Mouse (Mus musculus) forebrain, embryonic 10.5 days (tissue): ENCODE data around the gene Fam163b. TPM values are rescaled to one million over a fixed set of nuclear protein-coding genes. Genes with fewer than 3 reads are reported as not detected.

Experiments used
- DNase-seq: peaks from one replicate; pipeline ENCODE4 v3.0.0-alpha.2; 2017; ENCODE audit warnings: low spot score; ENCODE audit errors: extremely low spot score
- H3K27ac ChIP-seq: fragments of 300-500 bp; sonication (generic); 2 replicates; pipeline ENCODE4 v1.5.1; 2016; ENCODE audit warnings: mild to moderate bottlenecking
- H3K27me3 ChIP-seq: fragments of 300-500 bp; sonication (generic); 2 replicates; pipeline ENCODE4 v1.6.1; 2016; ENCODE audit warnings: mild to moderate bottlenecking; ENCODE audit not compliant: poor library complexity, severe bottlenecking
- H3K36me3 ChIP-seq: fragments of 300-500 bp; sonication (generic); replicated peaks from 2 replicates; pipeline ENCODE4 v1.6.1; 2016; ENCODE audit warnings: mild to moderate bottlenecking, moderate library complexity
- H3K4me1 ChIP-seq: fragments of 300-500 bp; sonication (generic); 2 replicates; pipeline ENCODE4 v1.6.1; 2016
- H3K4me3 ChIP-seq: fragments of 300-500 bp; sonication (generic); 2 replicates; pipeline ENCODE4 v1.5.1; 2016; ENCODE audit warnings: mild to moderate bottlenecking, moderate library complexity
- H3K9me3 ChIP-seq: fragments of 300-500 bp; sonication (generic); 2 replicates; pipeline ENCODE4 v1.6.1; 2016; ENCODE audit warnings: mild to moderate bottlenecking, moderate library complexity
- WGBS: fragments of 180-500 bp; shearing (Covaris S2); methylation state at CpG from one replicate; pipeline ENCODE4 v1.1.7; 2016; 5-methylcytosine and 5-hydroxymethylcytosine counted together
- polyA plus RNA-seq: library from polyadenylated mRNA; unstranded; fragments of >200 nt; fragmentation: Nextera tagmentation; extraction: Ambion mirVana; gene quantifications from 2 replicates; pipeline ENCODE4 v1.2.1, GENCODE M21; 2016

Gene Fam163b
- polyA plus RNA-seq, result 0.05 and 0.16 TPM in 2 replicates

- DNase-seq, result peak; percentile 35
- H3K27ac ChIP-seq, result no peak within 1 kb of the TSS
- H3K36me3 ChIP-seq, result no peaks in the 10 kb centered on the region
Observed at GRCm38 (mm10) chr2:27141950-27142693, at the start of gene Fam163b. Gene Fam163b (minus strand): TSS chr2:27142491.

GRCm38 (mm10) chr2:27189994-27190393 is 47.7 kb upstream of the Fam163b start:
- no peaks in the 10 kb centered on the region for H3K27me3 ChIP-seq
- no peak for DNase-seq
- no peak overlapping the region for H3K27ac ChIP-seq
- H3K9me3 ChIP-seq, result no peaks in the 10 kb centered on the region
- 69% methylated on average over 4 of the region's 4 CpGs for WGBS
- peaks cover 9% of the 10 kb centered on the region; the same call in 1 of the 2 replicates for H3K4me1 ChIP-seq
- H3K36me3 ChIP-seq, result no peaks in the 10 kb centered on the region
- no peak overlapping the region for H3K4me3 ChIP-seq

More at GRCm38 (mm10) chr2:27141950-27142693, at the start of gene Fam163b:
- H3K4me3 ChIP-seq, result peak within 1 kb of the TSS; percentile 54
- no peaks in the 10 kb centered on the region for H3K9me3 ChIP-seq
- 2% methylated on average over 62 of the region's 62 CpGs for WGBS
- peaks cover 11% of the 10 kb centered on the region for H3K4me1 ChIP-seq
- H3K27me3 ChIP-seq, result peaks cover 51% of the 10 kb centered on the region

GRCm38 (mm10) chr2:27187531-27187930 is 45.2 kb upstream of the Fam163b start:
- whole genome bisulfite sequencing, result 87% methylated on average over 6 of the region's 6 CpGs
- H3K4me1 ChIP-seq, result peaks cover 9% of the 10 kb centered on the region; the same call in 1 of the 2 replicates
- no peaks in the 10 kb centered on the region for H3K27me3 ChIP-seq
- H3K27ac ChIP-seq, result no peak overlapping the region
- H3K9me3 ChIP-seq, result no peaks in the 10 kb centered on the region
- no peaks in the 10 kb centered on the region for H3K36me3 ChIP-seq
- no peak for DNase-seq
- H3K4me3 ChIP-seq, result no peak overlapping the region

GRCm38 (mm10) chr2:27183734-27184133 is 41.4 kb upstream of the Fam163b start:
- Histone ChIP-seq H3K4me3 (no peak overlapping the region), H3K9me3 (no peaks in the 10 kb centered on the region), H3K27me3 (no peaks in the 10 kb centered on the region), H3K36me3 (no peaks in the 10 kb centered on the region), H3K27ac (no peak overlapping the region), H3K4me1 (0 out of 2 replicates have a peak, but pooled peaks cover 4% of the 10 kb centered on the region)
- no peak for DNase-seq
- WGBS, result 85% methylated on average over 12 of the region's 12 CpGs

GRCm38 (mm10) chr2:27181907-27182306 is 39.6 kb upstream of the Fam163b start:
- 80% methylated on average over 4 of the region's 4 CpGs for WGBS
- no peak for DNase-seq
- no peak overlapping the region for H3K4me3 ChIP-seq
- no peak overlapping the region for H3K27ac ChIP-seq
- no peaks in the 10 kb centered on the region for H3K36me3 ChIP-seq
- H3K9me3 ChIP-seq, result no peaks in the 10 kb centered on the region
- 0 out of 2 replicates have a peak, but pooled peaks cover 4% of the 10 kb centered on the region for H3K4me1 ChIP-seq
- no peaks in the 10 kb centered on the region for H3K27me3 ChIP-seq

GRCm38 (mm10) chr2:27179101-27179500 is 36.8 kb upstream of the Fam163b start:
- Histone ChIP-seq H3K4me1 (0 out of 2 replicates have a peak, but pooled peaks cover 4% of the 10 kb centered on the region), H3K36me3 (no peaks in the 10 kb centered on the region), H3K27ac (no peak overlapping the region), H3K4me3 (no peak overlapping the region), H3K9me3 (no peaks in the 10 kb centered on the region), H3K27me3 (no peaks in the 10 kb centered on the region)
- no peak for DNase-seq
- 87% methylated on average over 8 of the region's 8 CpGs for WGBS

- no peak overlapping the region for H3K27ac ChIP-seq
- 84% methylated on average over 10 of the region's 10 CpGs for WGBS
- DNase-seq, result no peak
Observed at GRCm38 (mm10) chr2:27175696-27176267, 33.5 kb upstream of the Fam163b start.

GRCm38 (mm10) chr2:27174242-27174641 is 32.0 kb upstream of the Fam163b start:
- Histone ChIP-seq H3K4me1 (0 out of 2 replicates have a peak, but pooled peaks cover 4% of the 10 kb centered on the region), H3K27me3 (no peaks in the 10 kb centered on the region), H3K36me3 (no peaks in the 10 kb centered on the region), H3K9me3 (no peaks in the 10 kb centered on the region), H3K27ac (no peak overlapping the region), H3K4me3 (no peak overlapping the region)
- no peak for DNase-seq
- 76% methylated on average over 2 of the region's 2 CpGs for WGBS

More at GRCm38 (mm10) chr2:27175696-27176267, 33.5 kb upstream of the Fam163b start:
- H3K9me3 ChIP-seq, result no peaks in the 10 kb centered on the region
- no peaks in the 10 kb centered on the region for H3K36me3 ChIP-seq
- no peaks in the 10 kb centered on the region for H3K27me3 ChIP-seq
- H3K4me3 ChIP-seq, result no peak overlapping the region
- H3K4me1 ChIP-seq, result 0 out of 2 replicates have a peak, but pooled peaks cover 4% of the 10 kb centered on the region

GRCm38 (mm10) chr2:27166999-27167398 is 24.7 kb upstream of the Fam163b start:
- Histone ChIP-seq H3K27ac (no peak overlapping the region), H3K4me3 (no peak overlapping the region), H3K9me3 (no peaks in the 10 kb centered on the region), H3K27me3 (peaks cover 6% of the 10 kb centered on the region; the same call in 1 of the 2 replicates), H3K36me3 (no peaks in the 10 kb centered on the region), H3K4me1 (peaks cover 21% of the 10 kb centered on the region)
- no peak for DNase-seq
- 44% methylated on average over 2 of the region's 2 CpGs for WGBS

GRCm38 (mm10) chr2:27166074-27166473 is 23.8 kb upstream of the Fam163b start:
- H3K4me3 ChIP-seq, result no peak overlapping the region
- H3K9me3 ChIP-seq, result no peaks in the 10 kb centered on the region
- H3K36me3 ChIP-seq, result no peaks in the 10 kb centered on the region
- DNase-seq, result no peak
- peaks cover 21% of the 10 kb centered on the region for H3K4me1 ChIP-seq
- H3K27me3 ChIP-seq, result peaks cover 6% of the 10 kb centered on the region; the same call in 1 of the 2 replicates
- WGBS, result 88% methylated on average over 2 of the region's 2 CpGs
- no peak overlapping the region for H3K27ac ChIP-seq

GRCm38 (mm10) chr2:27164796-27165590 is 22.7 kb upstream of the Fam163b start, which contains the start of gene Dbh:
Gene Dbh (plus strand): TSS chr2:27165233.
- H3K4me3 ChIP-seq, result no peak within 1 kb of the TSS
- H3K9me3 ChIP-seq, result no peaks in the 10 kb centered on the region
- H3K4me1 ChIP-seq, result peaks cover 21% of the 10 kb centered on the region
- no peak for DNase-seq
- 83% methylated on average over 12 of the region's 12 CpGs for WGBS
- H3K27ac ChIP-seq, result no peak within 1 kb of the TSS
- no peaks in the 10 kb centered on the region for H3K36me3 ChIP-seq
- peaks cover 6% of the 10 kb centered on the region; the same call in 1 of the 2 replicates for H3K27me3 ChIP-seq

- DNase-seq, result no peak
- Histone ChIP-seq H3K27ac (no peak overlapping the region), H3K27me3 (peaks cover 6% of the 10 kb centered on the region; the same call in 1 of the 2 replicates), H3K36me3 (no peaks in the 10 kb centered on the region), H3K4me1 (peaks cover 25% of the 10 kb centered on the region), H3K4me3 (no peak overlapping the region), H3K9me3 (no peaks in the 10 kb centered on the region)
- WGBS, result 78% methylated on average over 5 of the region's 5 CpGs
Observed at GRCm38 (mm10) chr2:27163851-27164250, 21.6 kb upstream of the Fam163b start.
